Mouse (Mus musculus) intestine, postnatal 0 days (tissue): ENCODE data around the gene Thrsp. TPM values are rescaled to one million over a fixed set of nuclear protein-coding genes. Genes with fewer than 3 reads are reported as not detected.

Experiments
- ATAC-seq: fragments of 200-750 bp; cut with Nextera tagmentation; 2 replicates; pipeline ENCODE4 v1.8.0; 2017; ENCODE audit warnings: mild to moderate bottlenecking, moderate TSS enrichment, moderate library complexity
- H3K27ac ChIP-seq: fragments of 300-500 bp; sonication (generic); 2 replicates; pipeline ENCODE4 v1.5.1; 2014; ENCODE audit warnings: mild to moderate bottlenecking, low read depth, low read length, moderate library complexity
- H3K27me3 ChIP-seq: fragments of 300-500 bp; sonication (generic); replicated peaks from 2 replicates; pipeline ENCODE4 v1.6.1; 2014; ENCODE audit warnings: low read length, mixed read lengths; ENCODE audit not compliant: control insufficient read depth, insufficient read depth
- H3K36me3 ChIP-seq: fragments of 300-500 bp; sonication (generic); 2 replicates; pipeline ENCODE4 v1.6.1; 2014; ENCODE audit warnings: mild to moderate bottlenecking, moderate library complexity; ENCODE audit not compliant: control insufficient read depth, insufficient read depth
- H3K4me1 ChIP-seq: fragments of 300-500 bp; sonication (generic); replicated peaks from 2 replicates; pipeline ENCODE4 v1.6.1; 2014; ENCODE audit warnings: antibody characterized with exemption, low read length, mixed read lengths; ENCODE audit not compliant: control insufficient read depth, insufficient read depth
- H3K4me2 ChIP-seq: fragments of 300-500 bp; sonication (generic); replicated peaks from 2 replicates; pipeline ENCODE4 v1.6.1; 2014; ENCODE audit warnings: low read depth, mild to moderate bottlenecking, moderate library complexity
- H3K4me3 ChIP-seq: fragments of 300-500 bp; sonication (generic); 2 replicates; pipeline ENCODE4 v1.5.1; 2014; ENCODE audit warnings: low read depth, low read length
- H3K9ac ChIP-seq: fragments of 300-500 bp; sonication (generic); 2 replicates; pipeline ENCODE4 v1.6.1; 2014; ENCODE audit warnings: mild to moderate bottlenecking, low read depth, low read length
- H3K9me3 ChIP-seq: fragments of 300-500 bp; sonication (generic); 2 replicates; pipeline ENCODE4 v1.6.1; 2016; ENCODE audit warnings: mixed run types; ENCODE audit not compliant: control insufficient read depth
- CTCF ChIP-seq: sonication (generic); IDR thresholded peaks from 2 replicates; pipeline ENCODE4 v1.5.1; 2016; ENCODE audit warnings: low read depth, mild to moderate bottlenecking, control low read depth, antibody characterized with exemption, moderate library complexity
- WGBS: fragments of 180-500 bp; shearing (Covaris S2); extraction: QIAGEN DNeasy Blood & Tissue Kit; methylation state at CpG from one replicate; pipeline ENCODE4 v1.1.7; 2014; 5-methylcytosine and 5-hydroxymethylcytosine counted together
- polyA plus RNA-seq: library from polyadenylated mRNA; unstranded; fragments of >200 nt; fragmentation: Nextera tagmentation; extraction: Ambion mirVana; gene quantifications from 2 replicates; pipeline ENCODE4 v1.2.1, GENCODE M21; 2015

Thrsp gene
- polyA plus RNA-seq, 1 experiment from 2014 or later: 2.4 TPM

DNA sequence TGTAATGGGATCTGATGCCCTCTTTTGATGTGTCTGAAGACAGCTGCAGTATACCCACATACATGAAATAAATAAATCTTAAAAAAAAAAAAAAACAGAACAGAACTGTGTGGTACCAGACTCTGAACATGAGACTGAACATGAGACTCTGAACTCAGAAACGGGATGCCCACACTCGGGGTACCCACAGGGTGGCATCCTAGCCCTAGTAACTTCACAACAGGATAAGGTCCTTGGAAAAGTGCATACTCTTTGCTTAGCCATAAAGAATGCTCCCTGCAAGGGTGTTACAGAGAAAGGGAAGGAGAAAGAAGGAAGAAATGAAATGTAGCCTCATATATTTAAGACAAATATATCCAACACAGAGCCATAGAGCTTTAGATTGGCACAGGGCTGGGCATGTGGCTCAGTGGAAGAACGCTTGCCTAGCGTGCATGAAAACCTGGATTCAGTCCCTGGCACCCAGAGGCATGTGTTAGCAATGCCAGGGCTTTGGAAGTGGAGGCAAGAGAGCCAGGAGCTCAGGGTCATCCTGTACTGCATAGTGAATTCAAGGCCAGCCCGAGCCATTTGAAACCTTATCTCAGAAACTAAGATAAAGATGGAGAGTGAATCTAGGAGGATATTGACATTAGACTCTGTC is 10.4 kb upstream of the Thrsp start:
- TF ChIP-seq CTCF: peak; percentile 27; the same call in 1 of the 2 replicates
- no peak overlapping the region for H3K27ac ChIP-seq
- no peak for ATAC-seq
- WGBS: 69% methylated on average over 5 of the region's 5 CpGs
- H3K9ac ChIP-seq: no peak overlapping the region
- no peaks in the 10 kb centered on the region for H3K9me3 ChIP-seq
- H3K36me3 ChIP-seq: no peaks in the 10 kb centered on the region
- H3K4me2 ChIP-seq: no peak overlapping the region
- no peak overlapping the region for H3K4me3 ChIP-seq
- H3K4me1 ChIP-seq: no peaks in the 10 kb centered on the region
- H3K27me3 ChIP-seq: no peaks in the 10 kb centered on the region

DNA sequence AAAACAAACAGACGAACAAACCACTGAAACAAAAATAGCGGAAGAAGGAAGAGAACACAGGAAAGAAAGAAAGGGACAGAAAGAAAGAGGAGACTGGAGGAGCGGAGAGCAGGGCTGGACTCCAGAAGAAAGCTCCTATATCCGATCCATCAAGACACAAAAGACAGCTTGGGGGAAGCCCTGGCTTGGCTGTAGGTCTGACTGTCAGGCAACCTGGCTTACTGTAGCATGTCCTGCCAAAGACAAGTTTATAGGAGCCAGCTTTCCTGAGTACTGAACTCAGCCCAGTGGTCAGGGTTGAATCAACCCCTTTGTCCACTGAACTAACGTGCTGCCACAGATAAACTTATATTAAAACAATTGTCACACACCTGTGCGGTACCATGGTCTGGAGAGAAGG is 9.8 kb upstream of the Thrsp start:
- 85% methylated on average over 6 of the region's 6 CpGs for WGBS
- H3K4me1 ChIP-seq: no peaks in the 10 kb centered on the region
- H3K4me2 ChIP-seq: no peak overlapping the region
- TF ChIP-seq CTCF: no peak
- H3K36me3 ChIP-seq: no peaks in the 10 kb centered on the region
- no peak overlapping the region for H3K27ac ChIP-seq
- H3K9me3 ChIP-seq: no peaks in the 10 kb centered on the region
- H3K4me3 ChIP-seq: no peak overlapping the region
- ATAC-seq: no peak
- H3K27me3 ChIP-seq: no peaks in the 10 kb centered on the region
- H3K9ac ChIP-seq: no peak overlapping the region

GRCm38 (mm10) chr7:97426566-97426965 is 9.0 kb upstream of the Thrsp start:
- no peaks in the 10 kb centered on the region for H3K4me1 ChIP-seq
- no peaks in the 10 kb centered on the region for H3K27me3 ChIP-seq
- H3K27ac ChIP-seq: no peak overlapping the region
- H3K4me2 ChIP-seq: no peak overlapping the region
- no peak overlapping the region for H3K9ac ChIP-seq
- H3K9me3 ChIP-seq: no peaks in the 10 kb centered on the region
- no peak overlapping the region for H3K4me3 ChIP-seq
- no peak for ATAC-seq
- 53% methylated on average over 6 of the region's 6 CpGs for WGBS
- TF ChIP-seq CTCF: no peak
- no peaks in the 10 kb centered on the region for H3K36me3 ChIP-seq

DNA sequence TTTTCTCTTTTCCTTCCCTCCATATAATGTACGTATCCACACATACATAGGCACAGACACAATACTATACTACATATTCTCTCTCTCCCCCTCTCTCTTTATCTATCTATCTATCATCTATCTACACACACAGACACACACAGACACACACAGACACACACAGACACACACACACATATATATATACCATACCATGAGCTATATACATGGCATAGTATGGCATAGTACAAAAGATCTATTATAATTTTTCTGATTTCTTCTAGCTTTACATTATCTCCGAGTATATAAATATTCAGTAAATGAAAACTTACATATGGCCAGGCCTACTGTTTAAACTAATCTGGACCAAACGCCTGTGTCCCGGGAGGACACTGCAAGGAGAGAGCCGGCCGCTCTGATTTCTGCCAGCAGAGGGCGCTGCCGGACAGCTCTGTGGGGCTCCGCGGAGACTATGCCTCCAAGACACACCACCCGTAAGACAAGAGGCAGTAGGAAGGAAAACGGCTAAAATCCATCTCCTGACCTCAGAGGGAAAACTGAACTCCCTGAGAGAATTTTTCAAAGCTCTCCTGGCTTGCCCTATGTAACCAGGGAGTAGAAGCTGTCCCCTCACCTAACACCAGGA is 7.2 kb upstream of the Thrsp start:
- H3K4me3 ChIP-seq: no peak overlapping the region
- H3K4me2 ChIP-seq: no peak overlapping the region
- no peaks in the 10 kb centered on the region for H3K27me3 ChIP-seq
- no peaks in the 10 kb centered on the region for H3K36me3 ChIP-seq
- no peak overlapping the region for H3K27ac ChIP-seq
- WGBS: 9% methylated on average over 12 of the region's 12 CpGs
- peak; percentile 68 for ATAC-seq
- H3K9me3 ChIP-seq: no peaks in the 10 kb centered on the region
- peak; percentile 97 for TF ChIP-seq CTCF
- no peak overlapping the region for H3K9ac ChIP-seq
- H3K4me1 ChIP-seq: no peaks in the 10 kb centered on the region

DNA sequence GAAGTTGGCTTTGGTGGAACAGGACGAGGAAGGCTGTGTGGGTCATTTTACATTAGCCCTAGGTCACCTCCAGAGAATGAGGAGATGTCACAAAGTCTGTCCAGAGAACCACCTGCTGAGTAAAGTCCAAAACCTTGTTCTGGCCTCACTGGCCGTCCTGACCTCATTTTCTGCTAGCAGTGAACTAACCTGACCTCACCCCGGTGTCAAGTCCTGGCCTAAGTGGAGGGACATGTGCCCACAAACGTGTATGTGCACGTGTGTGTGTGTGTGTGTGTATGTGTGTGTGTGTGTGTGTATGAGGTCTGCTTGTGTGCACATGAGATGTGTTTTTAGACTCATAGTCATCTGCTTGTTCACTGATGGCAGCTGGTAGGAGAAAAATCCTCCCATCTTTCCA is 6.2 kb upstream of the Thrsp start:
- H3K9me3 ChIP-seq: no peaks in the 10 kb centered on the region
- no peaks in the 10 kb centered on the region for H3K4me1 ChIP-seq
- no peak overlapping the region for H3K27ac ChIP-seq
- H3K4me2 ChIP-seq: no peak overlapping the region
- TF ChIP-seq CTCF: no peak
- no peak overlapping the region for H3K9ac ChIP-seq
- no peak overlapping the region for H3K4me3 ChIP-seq
- H3K27me3 ChIP-seq: no peaks in the 10 kb centered on the region
- no peaks in the 10 kb centered on the region for H3K36me3 ChIP-seq
- WGBS: 50% methylated on average over 5 of the region's 5 CpGs
- no peak for ATAC-seq

- H3K9ac ChIP-seq: no peak overlapping the region
- no peak for ATAC-seq
- H3K4me2 ChIP-seq: no peak overlapping the region
- 78% methylated on average over 8 of the region's 8 CpGs for WGBS
- H3K9me3 ChIP-seq: no peaks in the 10 kb centered on the region
- no peak for TF ChIP-seq CTCF
- no peak overlapping the region for H3K4me3 ChIP-seq
- H3K4me1 ChIP-seq: no peaks in the 10 kb centered on the region
- H3K27ac ChIP-seq: no peak overlapping the region
- H3K36me3 ChIP-seq: no peaks in the 10 kb centered on the region
- H3K27me3 ChIP-seq: no peaks in the 10 kb centered on the region
Measured at GRCm38 (mm10) chr7:97420958-97421651, 3.6 kb upstream of the Thrsp start.
